Mouse (Mus musculus) gastrocnemius, adult 8-10 months (tissue): Measurements from ENCODE around the gene Rasal1. TPM values are rescaled to one million over a fixed set of nuclear protein-coding genes. Genes with fewer than 3 reads are reported as not detected.

Experiments used
- DNase-seq, 2 experiments: peaks; one replicate each; pipeline ENCODE4 v3.0.0; 2022; ENCODE audit warnings: low spot score in 2 of 2
- total RNA-seq, 4 experiments: library from RNA; stranded (reverse); gene quantifications; 2 replicates each; pipeline ENCODE4 v1.2.4; 2022

Gene Rasal1
- total RNA-seq, 4 experiments from 2014 or later = not detected

GRCm38 (mm10) chr5:120692034-120692433 is 43.4 kb downstream of the Rasal1 start:
- no peak for DNase-seq

- DNase-seq = no peak
Observed at GRCm38 (mm10) chr5:120693931-120694694, 45.5 kb downstream of the Rasal1 start.

- DNase-seq = no peak
Observed at GRCm38 (mm10) chr5:120694695-120695074, 46.1 kb downstream of the Rasal1 start.

- no peak for DNase-seq
Observed at GRCm38 (mm10) chr5:120696057-120696743, 47.6 kb downstream of the Rasal1 start.

GRCm38 (mm10) chr5:120696865-120697264 is 48.3 kb downstream of the Rasal1 start:
- no peak for DNase-seq

GRCm38 (mm10) chr5:120698181-120698580 is 49.6 kb downstream of the Rasal1 start:
- no peak for DNase-seq

GRCm38 (mm10) chr5:120698801-120699391 is 50.3 kb downstream of the Rasal1 start:
- no peak for DNase-seq

- DNase-seq = no peak
Observed at GRCm38 (mm10) chr5:120700996-120701790, 52.6 kb downstream of the Rasal1 start.

- no peak for DNase-seq
Observed at GRCm38 (mm10) chr5:120702421-120702820, 53.8 kb downstream of the Rasal1 start.

GRCm38 (mm10) chr5:120702969-120703368 is 54.4 kb downstream of the Rasal1 start:
- DNase-seq = no peak

- DNase-seq = no peak
Observed at GRCm38 (mm10) chr5:120703660-120704059, 55.0 kb downstream of the Rasal1 start.

GRCm38 (mm10) chr5:120704421-120704820 is 55.8 kb downstream of the Rasal1 start:
- DNase-seq = no peak

- no peak for DNase-seq
Observed at GRCm38 (mm10) chr5:120706541-120706940, 57.9 kb downstream of the Rasal1 start.

- no peak for DNase-seq
Observed at GRCm38 (mm10) chr5:120706976-120707375, 58.4 kb downstream of the Rasal1 start.

- no peak for DNase-seq
Observed at GRCm38 (mm10) chr5:120710161-120710825, 61.7 kb downstream of the Rasal1 start.

- no peak for DNase-seq
Observed at GRCm38 (mm10) chr5:120710826-120711248, 62.2 kb downstream of the Rasal1 start.

GRCm38 (mm10) chr5:120711416-120711815 is 62.8 kb downstream of the Rasal1 start:
- DNase-seq = no peak

GRCm38 (mm10) chr5:120711827-120712226 is 63.2 kb downstream of the Rasal1 start, which contains the start of gene Dtx1:
Gene Dtx1, minus strand, starts transcription at chr5:120711927.
- DNase-seq = no peak

- DNase-seq = no peak
Observed at GRCm38 (mm10) chr5:120712721-120713120, 64.1 kb downstream of the Rasal1 start.

GRCm38 (mm10) chr5:120714314-120714713 is 65.7 kb downstream of the Rasal1 start:
- DNase-seq = no peak

- DNase-seq = no peak
Observed at GRCm38 (mm10) chr5:120717136-120717535, 68.5 kb downstream of the Rasal1 start.
